Mouse (Mus musculus) kidney, adult 11 months (tissue): ENCODE results near the gene Gsk3a.
A peak's percentile ranks its signal among the peaks of the same experiment; 100 is the strongest.

Experiments
- DNase-seq: peaks from one replicate; pipeline ENCODE4 v3.0.0; 2022

Gsk3a gene

DNA sequence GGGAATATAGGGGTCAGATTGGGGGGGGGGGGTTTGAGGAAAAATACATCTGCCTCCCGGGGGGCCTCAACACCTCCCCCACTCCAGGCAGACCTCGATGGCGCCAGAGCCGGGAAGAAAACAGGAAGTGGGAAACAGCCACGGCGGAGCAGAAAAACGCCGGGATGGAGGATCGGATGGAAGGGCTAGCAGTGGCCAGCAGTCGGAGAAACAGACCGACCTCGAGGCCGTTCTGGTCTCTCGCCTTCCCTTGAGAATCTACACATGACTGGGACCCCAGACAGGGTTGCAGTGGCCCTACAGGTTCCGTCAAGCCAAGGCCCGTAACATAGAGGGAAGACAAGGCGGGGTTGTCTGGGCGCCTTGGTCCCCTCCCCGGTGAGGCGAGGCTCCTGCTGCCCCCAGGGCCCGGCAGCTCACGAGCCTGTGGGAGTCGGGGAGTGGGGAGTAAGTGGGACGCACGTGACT lies 11.2 kb upstream of the Gsk3a start:
- DNase-seq: no peak

- peak; percentile 47 for DNase-seq
Observed at GRCm38 (mm10) chr7:25248018-25248647, 10.5 kb upstream of the Gsk3a start.

DNA sequence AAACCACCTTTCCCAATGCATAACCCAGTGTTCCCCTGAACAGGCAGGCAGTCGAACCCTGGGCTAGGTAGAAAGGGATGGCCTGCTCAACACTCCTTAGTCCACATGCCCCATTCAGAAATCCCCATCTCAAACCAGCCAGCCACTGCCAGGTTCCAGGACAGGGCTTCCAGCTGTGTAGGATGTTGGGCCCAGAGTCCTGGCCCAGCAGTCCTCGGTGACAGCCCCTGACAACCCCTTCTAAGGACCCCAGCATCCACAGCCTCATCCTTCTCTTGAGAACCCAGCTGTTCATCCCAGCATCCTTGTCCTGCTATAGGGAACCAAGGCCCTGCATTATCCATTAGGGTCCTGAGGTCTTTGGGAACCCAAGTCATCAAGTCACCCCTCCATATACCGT lies 9.8 kb upstream of the Gsk3a start:
- peak; percentile 13 for DNase-seq

- no peak for DNase-seq
Observed at GRCm38 (mm10) chr7:25246759-25247137, 9.1 kb upstream of the Gsk3a start.

DNA sequence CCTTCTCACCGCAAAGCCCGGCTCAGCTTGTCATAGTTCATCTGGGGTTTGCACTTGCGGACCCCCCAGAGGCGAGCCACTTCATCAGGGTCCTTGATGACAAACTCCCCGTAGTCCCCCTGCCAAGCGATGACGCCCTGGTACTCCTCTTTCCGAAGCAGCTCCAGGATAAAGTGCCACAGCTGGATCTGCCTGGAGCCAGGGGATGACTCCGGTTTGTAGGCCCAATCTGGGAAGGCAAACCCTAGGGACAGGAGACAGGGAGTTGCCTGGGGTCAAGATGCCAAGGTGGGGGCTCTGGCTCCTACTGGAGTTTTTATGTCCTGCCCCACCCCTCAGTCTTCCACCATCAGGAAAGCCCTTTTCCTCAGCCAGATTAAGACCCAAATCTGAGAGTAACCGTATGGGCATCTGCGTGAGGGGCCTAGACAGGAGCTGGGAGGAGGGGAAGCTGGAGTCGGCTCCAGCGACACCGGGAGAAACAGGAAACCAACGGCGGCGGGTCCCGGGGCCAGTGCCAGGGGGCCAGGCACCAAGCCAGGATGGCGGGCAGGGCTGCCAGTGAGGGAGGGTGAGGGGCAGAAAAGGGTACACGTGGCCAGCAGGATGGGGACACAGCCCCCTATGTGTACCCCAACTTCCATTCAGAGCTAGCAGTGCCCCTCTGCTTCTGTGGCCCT lies 8.6 kb upstream of the Gsk3a start:
- DNase-seq: peak; percentile 47

GRCm38 (mm10) chr7:25244562-25245369 lies 7.1 kb upstream of the Gsk3a start:
- DNase-seq: peak; percentile 16

- DNase-seq: peak; percentile 6
Observed at GRCm38 (mm10) chr7:25243361-25243760, 5.7 kb upstream of the Gsk3a start.

DNA sequence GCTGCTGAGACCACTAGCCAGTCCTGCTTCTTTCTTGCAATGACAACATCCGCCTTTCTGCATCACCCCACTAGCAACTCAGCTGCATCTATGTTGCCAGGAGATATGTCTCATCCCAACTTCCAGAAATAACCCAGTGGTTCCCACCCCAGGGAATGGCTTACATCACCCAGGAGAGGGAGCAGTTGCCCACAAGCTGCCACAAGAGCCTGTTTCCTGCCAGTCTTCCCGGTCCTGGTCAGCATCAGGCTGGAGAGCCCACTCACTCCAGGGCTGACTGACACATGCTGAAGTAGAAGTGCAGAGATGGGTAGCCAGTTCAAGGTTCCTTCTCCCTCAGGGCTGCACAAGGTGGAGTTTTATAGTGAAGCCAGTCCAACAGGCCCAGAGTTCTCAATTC lies 3.4 kb upstream of the Gsk3a start:
- peak; percentile 61 for DNase-seq

DNA sequence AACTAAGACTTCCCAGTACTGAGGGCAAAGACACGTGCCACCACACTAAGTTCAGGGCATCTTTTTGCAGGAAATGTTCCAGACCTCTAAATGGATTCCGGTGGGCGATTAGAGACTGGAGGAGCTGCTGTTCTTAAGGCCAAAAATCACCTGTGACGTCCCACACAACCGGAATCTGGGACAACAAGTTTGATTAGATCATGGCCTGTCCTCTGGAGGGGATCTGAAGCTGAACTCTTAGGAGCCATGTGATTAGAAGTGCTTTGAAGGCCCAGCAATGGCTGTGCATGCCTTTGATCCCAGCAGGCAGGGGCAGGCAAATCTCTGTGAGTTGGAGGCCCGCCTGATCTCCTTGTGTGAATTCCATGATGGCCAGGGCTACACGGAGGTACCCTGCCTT lies 3.0 kb upstream of the Gsk3a start:
- peak; percentile 21 for DNase-seq

- peak; percentile 91 for DNase-seq
Observed at GRCm38 (mm10) chr7:25238829-25239623, 1.4 kb upstream of the Gsk3a start.

GRCm38 (mm10) chr7:25238015-25238706 lies 510 bp upstream of the Gsk3a start:
- peak; percentile 97 for DNase-seq

GRCm38 (mm10) chr7:25235526-25235925 lies 2.1 kb downstream of the Gsk3a start:
- peak; percentile 11 for DNase-seq

DNA sequence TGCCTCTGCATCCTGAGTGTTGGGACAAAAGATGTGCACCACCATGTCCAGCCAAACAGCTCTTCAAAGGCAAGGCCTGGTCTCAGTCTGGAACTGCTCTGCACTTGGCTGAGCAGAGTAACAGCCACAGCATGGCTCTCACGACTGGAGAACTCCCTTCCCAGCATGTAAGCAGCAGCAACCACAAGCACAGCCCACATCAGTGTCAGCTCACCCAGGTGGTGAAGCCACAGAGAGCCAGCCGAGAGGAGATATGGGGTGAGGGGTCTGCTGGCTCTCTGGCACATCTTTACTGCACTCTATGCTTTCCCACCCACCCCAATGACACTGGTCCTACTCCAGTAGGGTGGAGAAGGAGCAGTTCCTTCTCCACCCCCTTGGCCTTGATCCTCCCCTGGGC lies 4.6 kb downstream of the Gsk3a start:
- peak; percentile 4 for DNase-seq

GRCm38 (mm10) chr7:25232101-25232648 lies 5.5 kb downstream of the Gsk3a start:
- DNase-seq: no peak

DNA sequence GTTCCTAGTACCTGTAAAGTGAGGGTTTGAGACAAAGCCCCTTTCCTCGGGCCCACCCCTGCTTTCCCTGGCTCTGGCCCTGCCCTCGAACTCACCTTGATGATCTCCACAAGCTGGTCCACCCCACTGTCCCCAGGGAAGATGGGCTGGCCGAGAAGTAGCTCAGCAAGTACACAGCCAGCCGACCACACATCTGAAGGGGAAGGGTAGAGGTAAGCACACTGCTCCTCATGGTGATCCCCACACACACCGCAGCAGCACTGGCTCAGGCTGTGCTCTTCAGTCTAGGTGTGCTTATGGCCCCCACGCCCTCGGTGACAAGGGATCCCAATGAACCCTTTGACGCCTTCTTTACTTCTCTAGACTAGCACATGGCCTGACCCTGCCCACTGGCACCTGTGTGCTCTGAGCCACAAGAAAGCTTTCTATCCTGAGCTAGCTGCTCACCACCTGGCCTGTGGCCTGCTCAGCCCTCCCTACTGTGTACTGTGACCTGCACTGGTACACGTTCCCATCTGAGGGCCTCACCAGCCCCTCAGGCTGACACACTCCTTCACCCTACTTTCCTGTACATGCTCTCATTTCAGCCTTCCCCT lies 6.9 kb downstream of the Gsk3a start:
- no peak for DNase-seq

DNA sequence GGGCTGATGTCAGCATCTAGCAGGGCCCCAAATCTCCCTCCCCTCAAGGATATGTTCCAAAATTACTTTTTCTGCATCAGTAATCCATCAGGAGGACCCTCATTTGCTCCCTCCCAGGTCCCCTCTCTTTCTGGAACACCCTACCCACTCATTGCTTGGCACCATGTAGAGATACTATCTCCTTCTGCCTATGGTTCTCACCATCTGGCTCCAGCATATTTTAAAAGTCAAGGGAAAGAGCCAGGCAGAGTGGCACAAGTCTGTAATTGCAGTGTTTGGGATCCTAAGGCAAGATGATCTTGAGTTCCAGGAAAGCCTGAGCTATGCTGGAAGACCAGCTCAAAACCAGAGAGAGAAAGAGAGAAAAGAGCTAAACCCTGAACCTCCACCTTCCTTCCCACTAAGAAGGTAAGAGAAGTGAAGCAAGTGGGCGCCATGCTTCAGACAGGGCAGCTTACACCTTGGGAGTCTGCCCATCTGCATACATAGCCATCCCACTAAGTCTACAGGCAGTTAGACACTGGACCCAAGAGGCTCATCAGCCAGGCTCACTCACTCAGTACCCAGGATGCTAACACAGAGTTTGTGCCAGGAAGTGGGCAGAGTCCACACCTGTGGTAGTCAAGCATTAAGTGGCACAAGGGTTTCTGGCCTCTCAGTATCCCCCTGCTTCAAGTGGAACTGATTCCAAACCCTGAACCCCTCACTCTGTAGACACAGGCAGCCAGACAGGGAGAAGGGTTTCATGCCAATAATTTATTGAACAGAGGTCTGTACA lies 9.9 kb downstream of the Gsk3a start:
- peak; percentile 79 for DNase-seq

DNA sequence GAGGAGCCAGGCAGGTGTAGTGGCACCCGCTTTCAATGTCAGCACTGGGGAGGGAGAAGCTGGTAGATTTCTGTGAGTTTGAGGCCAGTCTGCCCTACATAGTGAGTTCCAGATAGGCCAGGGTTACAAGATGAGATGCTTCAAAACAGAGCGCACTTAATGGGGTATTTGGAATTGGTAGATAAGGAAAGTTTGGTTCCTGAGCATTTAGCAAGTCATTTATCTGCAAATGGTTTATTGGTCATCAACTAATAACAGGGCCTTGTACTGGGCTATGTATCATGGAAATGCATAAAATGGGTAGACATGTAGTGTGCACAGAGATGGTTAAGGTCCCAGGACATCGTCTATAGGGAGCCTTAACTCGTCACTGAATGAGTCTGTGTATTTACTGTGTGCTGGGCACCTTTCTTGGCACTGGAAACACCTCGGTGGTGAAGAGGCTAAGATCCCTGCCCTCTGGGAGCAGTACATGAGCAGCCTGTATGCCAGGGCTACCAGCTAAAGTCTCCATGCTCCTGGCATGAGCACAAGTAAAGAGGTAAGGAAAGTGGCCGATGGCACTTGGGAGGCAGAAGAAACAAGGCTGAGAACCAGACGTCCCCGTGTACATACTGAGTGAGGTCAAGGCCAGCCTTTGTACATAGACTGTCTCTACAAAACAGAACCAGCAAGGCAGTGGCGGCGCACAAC lies 15.2 kb downstream of the Gsk3a start:
- DNase-seq: no peak

GRCm38 (mm10) chr7:25221102-25221883 lies 16.4 kb downstream of the Gsk3a start, which contains the start of gene Zfp526:
TSS of gene Zfp526 (plus strand) at chr7:25221425.
- DNase-seq: peak; percentile 98

DNA sequence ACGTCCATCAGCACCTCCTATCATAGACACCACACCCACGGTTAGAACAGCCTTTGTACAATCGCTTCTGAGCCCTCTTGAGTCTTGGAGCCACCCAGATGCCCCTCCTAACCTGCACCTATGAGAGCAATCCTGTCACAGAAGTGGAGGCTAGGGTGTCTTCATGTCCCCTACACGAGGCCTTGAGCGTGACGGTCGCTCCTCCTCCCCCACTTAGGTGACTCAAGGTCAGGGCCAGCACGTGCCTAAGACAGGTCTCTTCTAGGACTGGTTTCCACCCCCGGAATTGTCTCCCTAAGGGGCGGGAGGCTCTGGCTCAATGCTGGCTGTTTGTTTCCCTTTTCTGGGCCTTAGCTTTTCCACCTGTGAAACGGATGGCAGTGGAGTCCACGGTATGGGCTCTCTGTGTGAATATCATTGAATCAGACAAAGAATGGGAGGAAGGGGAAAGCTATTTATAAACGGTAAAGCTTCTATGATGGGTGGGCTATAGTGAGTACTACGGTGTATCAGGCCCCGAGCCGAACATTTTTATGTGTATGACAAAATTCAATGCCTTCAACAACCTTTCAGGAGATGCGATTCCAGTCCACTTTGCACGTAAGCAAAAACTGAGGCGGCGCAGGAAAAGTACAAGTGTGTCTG lies 17.1 kb downstream of the Gsk3a start, which contains the start of gene Dedd2:
Dedd2 (minus strand) TSS at position 159 of the 645 bp plus-strand sequence.
- DNase-seq: peak; percentile 85
